Mouse (Mus musculus) right cerebral cortex, postnatal 25 days (tissue): Measurements from ENCODE around the gene Fbxw7.

Source experiments
- DNase-seq: peaks from one replicate; pipeline ENCODE4 v3.0.0; 2022

Fbxw7 gene

GRCm38 (mm10) chr3:84814762-84815381, at the start of gene Fbxw7:
Gene Fbxw7, plus strand, starts transcription at chr3:84815268.
- DNase-seq: no peak

DNA sequence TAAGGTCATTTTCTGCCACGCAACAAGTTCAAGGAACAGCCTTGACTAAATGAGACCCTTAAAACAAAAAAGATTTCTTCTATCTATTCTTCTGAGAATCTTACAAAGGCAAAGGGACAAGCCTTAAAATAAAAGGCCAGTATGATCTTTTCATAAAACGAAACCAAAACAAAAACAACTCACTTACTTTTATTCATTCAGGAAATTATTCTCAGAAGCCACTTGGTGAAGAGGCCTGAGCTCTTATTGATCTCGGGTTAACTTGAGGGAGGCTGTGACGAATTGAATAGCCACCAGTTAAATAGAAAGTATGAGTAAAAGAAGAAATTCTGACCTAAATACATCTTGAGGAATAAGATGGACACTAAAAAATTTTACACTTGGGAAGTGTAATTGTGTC, 46.1 kb upstream of the Fbxw7 start:
- DNase-seq: no peak

DNA sequence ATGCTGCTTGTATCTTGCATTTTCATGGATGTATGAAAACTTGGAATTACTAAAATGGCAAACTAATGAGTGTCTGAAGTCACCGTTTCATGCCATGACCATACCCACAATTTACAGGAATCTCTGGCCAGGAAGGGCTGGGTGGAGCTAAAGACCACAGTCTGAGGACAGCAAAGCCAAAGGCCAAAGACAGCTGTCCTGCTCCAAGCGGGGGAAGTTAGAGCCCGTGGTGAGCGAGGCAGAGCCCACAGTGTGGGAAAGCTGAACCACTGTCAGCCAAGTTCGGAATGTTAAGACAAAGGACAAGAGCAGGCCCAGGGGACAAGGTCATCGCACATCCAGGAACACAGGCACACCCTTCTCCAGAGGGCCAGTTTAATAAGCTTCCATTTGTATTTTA, 45.7 kb upstream of the Fbxw7 start:
- DNase-seq: no peak

GRCm38 (mm10) chr3:84770518-84770917, 44.5 kb upstream of the Fbxw7 start:
- no peak for DNase-seq

DNA sequence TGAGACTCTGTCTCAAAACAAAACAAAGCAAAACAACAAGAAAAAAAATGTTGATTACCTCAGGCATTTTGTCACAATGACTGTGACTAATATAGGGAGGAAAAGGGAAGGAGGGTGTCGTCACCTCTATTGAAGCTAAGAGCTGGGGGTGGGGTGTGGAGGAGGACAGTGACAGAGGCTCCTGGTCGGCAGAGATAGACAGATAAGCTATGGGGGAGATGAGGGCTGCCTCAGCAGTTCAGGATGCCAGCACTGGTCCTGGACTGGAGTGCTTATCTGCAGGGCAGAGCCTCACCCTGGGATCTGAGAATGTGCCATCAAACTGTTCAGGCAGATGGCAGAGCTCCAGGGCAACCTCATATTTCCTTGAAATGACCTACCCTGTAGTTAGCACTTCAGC, 43.1 kb upstream of the Fbxw7 start:
- no peak for DNase-seq

- no peak for DNase-seq
Observed at GRCm38 (mm10) chr3:84774246-84775066, 40.6 kb upstream of the Fbxw7 start.

GRCm38 (mm10) chr3:84775067-84775423, 40.0 kb upstream of the Fbxw7 start:
- DNase-seq: no peak

GRCm38 (mm10) chr3:84775577-84775976, 39.5 kb upstream of the Fbxw7 start:
- no peak for DNase-seq

DNA sequence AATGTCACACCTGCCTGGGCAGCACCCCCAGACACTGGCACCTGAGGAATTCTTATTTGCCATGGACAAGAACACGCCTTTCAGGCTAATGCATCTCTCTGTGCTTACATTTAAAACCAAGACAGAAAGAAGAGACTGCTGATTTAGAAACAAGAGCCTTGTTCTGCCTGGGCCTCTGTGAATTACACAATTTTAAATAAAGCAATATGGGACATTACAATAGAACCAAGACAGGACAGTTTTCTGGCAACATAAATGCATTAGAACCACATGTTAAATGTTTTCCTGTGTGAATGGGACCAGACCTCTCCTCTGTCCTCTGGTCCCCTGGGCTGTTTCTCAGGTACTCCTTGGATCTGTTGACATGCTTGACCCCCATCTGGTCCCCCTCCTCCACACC, 39.0 kb upstream of the Fbxw7 start:
- DNase-seq: no peak

GRCm38 (mm10) chr3:84787914-84788313, 27.2 kb upstream of the Fbxw7 start:
- DNase-seq: no peak

DNA sequence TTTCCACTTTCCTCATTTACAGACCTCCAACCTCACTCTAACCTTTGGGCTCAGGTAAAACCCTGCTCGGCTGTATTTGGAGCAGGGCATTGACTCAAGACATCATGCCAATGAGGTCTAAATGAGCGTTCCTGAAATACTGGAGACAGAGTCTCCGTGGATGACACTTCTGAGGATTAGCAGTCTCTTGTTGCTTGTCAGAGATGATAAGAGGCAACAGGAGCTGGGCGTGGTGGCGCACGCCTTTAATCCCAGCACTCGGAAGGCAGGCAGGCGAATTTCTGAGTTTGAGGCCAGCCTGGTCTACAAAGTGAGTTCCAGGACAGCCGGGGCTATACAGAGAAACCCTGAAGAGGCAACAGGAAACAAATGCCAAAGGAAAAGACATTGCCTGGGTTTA, 11.0 kb upstream of the Fbxw7 start:
- DNase-seq: no peak

- no peak for DNase-seq
Observed at GRCm38 (mm10) chr3:84806206-84806605, 8.9 kb upstream of the Fbxw7 start.

GRCm38 (mm10) chr3:84807826-84808225, 7.2 kb upstream of the Fbxw7 start:
- no peak for DNase-seq

DNA sequence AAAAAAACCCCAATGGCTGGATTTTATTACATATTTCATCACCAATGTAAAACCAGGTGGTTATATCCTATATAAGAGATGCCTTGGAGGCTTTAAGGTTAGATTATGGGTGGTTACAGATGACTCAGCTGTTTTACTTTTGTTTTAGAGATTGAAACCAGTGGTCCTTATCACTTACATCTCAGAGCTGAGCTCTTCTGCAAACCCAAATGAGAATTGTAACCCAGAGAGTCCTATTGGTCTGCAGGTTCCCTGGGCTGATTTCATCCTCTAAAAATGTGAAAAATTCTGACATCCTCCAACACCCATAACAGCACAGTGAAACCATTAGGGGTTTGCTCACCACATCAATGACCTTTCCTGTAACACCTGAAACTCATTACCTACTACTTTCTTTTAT, 6.2 kb upstream of the Fbxw7 start:
- no peak for DNase-seq

- DNase-seq: no peak
Observed at GRCm38 (mm10) chr3:84810803-84811202, 4.3 kb upstream of the Fbxw7 start.

GRCm38 (mm10) chr3:84813436-84814156, 1.5 kb upstream of the Fbxw7 start:
- DNase-seq: no peak

DNA sequence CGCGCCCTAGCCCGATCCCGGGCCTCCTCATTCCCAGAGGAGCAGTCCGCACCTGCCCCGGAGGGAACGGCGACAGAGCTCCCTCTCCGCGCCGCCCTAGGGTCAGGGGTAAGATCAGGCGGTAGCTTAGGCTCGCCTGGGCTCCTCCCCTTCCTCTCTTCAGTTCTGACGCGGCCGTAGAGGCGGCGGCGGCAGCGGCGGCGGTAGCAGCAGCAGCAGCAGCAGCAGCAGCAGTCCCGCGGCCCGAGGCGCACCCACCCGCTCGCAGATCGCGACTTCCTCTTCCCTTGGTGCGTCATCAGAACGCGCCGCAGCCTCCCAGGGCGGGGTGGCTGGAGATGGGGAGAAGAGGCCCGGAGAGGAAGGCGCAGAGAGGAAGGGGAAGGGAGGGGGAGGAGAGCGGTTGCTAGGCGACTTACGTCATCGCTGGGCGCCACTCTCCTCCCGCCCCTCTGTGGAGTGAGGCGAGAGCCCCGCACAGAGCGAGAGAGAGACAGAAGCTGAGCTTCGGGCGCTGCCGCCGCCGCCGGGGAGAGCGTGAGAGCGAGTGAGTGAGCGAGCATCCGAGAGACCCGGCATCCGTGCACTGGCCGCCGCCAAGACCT, 809 bp upstream of the Fbxw7 start:
- DNase-seq: peak; percentile 100

GRCm38 (mm10) chr3:84815461-84815860, 393 bp downstream of the Fbxw7 start:
- DNase-seq: peak; percentile 46

DNA sequence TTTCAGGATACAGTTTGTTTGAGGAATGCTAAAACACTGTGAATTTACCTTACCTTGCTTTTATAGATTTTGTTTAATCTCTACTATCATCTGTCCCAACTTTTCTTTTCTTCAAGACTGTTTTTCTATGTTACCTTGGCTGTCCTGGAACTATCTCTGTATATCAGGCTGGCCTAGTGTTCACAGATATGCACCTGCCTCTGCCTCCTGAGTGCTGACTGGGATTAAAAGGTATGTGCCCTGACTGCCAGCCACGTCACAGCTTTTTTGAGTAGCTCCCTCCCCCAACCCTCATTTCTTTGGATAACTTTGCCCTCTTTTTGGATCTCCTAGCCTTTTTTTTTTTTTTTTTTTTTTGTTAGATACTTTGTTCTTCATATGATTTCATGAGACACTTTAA, 1.9 kb downstream of the Fbxw7 start:
- no peak for DNase-seq

DNA sequence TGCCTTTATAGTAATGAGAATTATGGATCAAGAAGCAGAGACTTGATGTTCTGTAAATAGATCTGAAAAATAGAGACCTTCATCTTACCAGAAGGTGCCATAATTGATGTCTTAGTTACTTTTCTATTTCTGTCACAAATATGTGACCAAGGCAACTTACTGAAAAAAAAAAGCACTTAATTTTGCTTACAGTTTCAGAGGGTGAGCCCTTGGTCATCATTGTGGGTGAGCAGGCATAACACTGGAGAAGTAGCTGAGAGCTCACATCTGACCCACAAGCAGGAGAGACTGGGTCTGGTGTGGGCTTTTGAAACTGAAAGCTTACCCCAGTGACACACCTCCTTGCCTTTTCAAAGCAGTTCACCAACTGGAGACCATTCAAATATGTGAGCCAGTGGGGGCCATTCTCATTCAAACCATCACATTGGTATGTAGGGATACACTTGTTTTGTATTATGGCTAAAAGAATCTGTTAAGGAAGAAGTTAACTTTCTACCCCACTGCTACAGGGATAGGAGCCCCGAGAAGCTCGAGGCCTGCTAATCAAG, 5.7 kb downstream of the Fbxw7 start:
- DNase-seq: no peak

- no peak for DNase-seq
Observed at GRCm38 (mm10) chr3:84825990-84826389, 10.9 kb downstream of the Fbxw7 start.

GRCm38 (mm10) chr3:84826405-84826804, 11.3 kb downstream of the Fbxw7 start:
- DNase-seq: no peak

GRCm38 (mm10) chr3:84826938-84827337, 11.9 kb downstream of the Fbxw7 start:
- no peak for DNase-seq
